Mouse (Mus musculus) limb, embryonic 14.5 days (tissue): ENCODE results near the gene Prtn3. TPM values are rescaled to one million over a fixed set of nuclear protein-coding genes. Genes with fewer than 3 reads are reported as not detected.

Experiments used
- ATAC-seq: fragments of 200-750 bp; cut with Nextera tagmentation; 2 replicates; pipeline ENCODE4 v1.8.0; 2017; ENCODE audit warnings: low read depth, moderate number of reproducible peaks, moderate TSS enrichment; ENCODE audit not compliant: low FRiP score
- DNase-seq: peaks from one replicate; pipeline ENCODE4 v3.0.0-alpha.2; 2015; ENCODE audit warnings: low spot score
- H3K27ac ChIP-seq: fragments of 300-500 bp; sonication (generic); replicated peaks from 2 replicates; pipeline ENCODE4 v1.5.1; 2014; ENCODE audit warnings: low read depth, mild to moderate bottlenecking, low read length, moderate library complexity, mixed read lengths
- H3K27me3 ChIP-seq: fragments of 300-500 bp; sonication (generic); 2 replicates; pipeline ENCODE4 v1.6.1; 2014; ENCODE audit warnings: low read length, mixed read lengths; ENCODE audit not compliant: control insufficient read depth, insufficient read depth
- H3K36me3 ChIP-seq: fragments of 300-500 bp; sonication (generic); 2 replicates; pipeline ENCODE4 v1.6.1; 2014; ENCODE audit warnings: mild to moderate bottlenecking, low read length, moderate library complexity, mixed read lengths; ENCODE audit not compliant: control insufficient read depth, insufficient read depth
- H3K4me1 ChIP-seq: fragments of 300-500 bp; sonication (generic); 2 replicates; pipeline ENCODE4 v1.6.1; 2014; ENCODE audit warnings: antibody characterized with exemption, low read length, mixed read lengths; ENCODE audit not compliant: control insufficient read depth, insufficient read depth
- H3K4me2 ChIP-seq: fragments of 300-500 bp; sonication (generic); replicated peaks from 2 replicates; pipeline ENCODE4 v1.6.1; 2014; ENCODE audit warnings: low read depth, mild to moderate bottlenecking, low read length, moderate library complexity; ENCODE audit not compliant: severe bottlenecking
- H3K4me3 ChIP-seq: fragments of 300-500 bp; sonication (generic); replicated peaks from 2 replicates; pipeline ENCODE4 v1.5.1; 2014; ENCODE audit warnings: low read length
- H3K9ac ChIP-seq: fragments of 300-500 bp; sonication (generic); 2 replicates; pipeline ENCODE4 v1.6.1; 2014; ENCODE audit warnings: mild to moderate bottlenecking, low read depth, low read length, moderate library complexity; ENCODE audit not compliant: severe bottlenecking
- H3K9me3 ChIP-seq: fragments of 300-500 bp; sonication (generic); 2 replicates; pipeline ENCODE4 v1.6.1; 2016; ENCODE audit warnings: low read length; ENCODE audit not compliant: control insufficient read depth
- POLR2A ChIP-seq: fragments of 200-500 bp; IDR thresholded peaks from 2 replicates; pipeline ENCODE4 v1.8.0; 2012; ENCODE audit warnings: inconsistent platforms, mild to moderate bottlenecking, moderate library complexity, borderline replicate concordance; ENCODE audit not compliant: insufficient read depth, insufficient read length; ENCODE audit errors: extremely low read depth
- WGBS: fragments of 180-500 bp; shearing (Covaris S2); extraction: QIAGEN DNeasy Blood & Tissue Kit; methylation state at CpG from one replicate; pipeline ENCODE4 v1.1.7; 2014; 5-methylcytosine and 5-hydroxymethylcytosine counted together
- polyA plus RNA-seq, 2 experiments: library from polyadenylated mRNA; depleted of rRNA in 1 of 2; stranded (reverse) in 1 of 2; unstranded in 1 of 2; fragments of >200 nt; fragmentation: Nextera tagmentation in 1 of 2; extraction: Ambion mirVana in 1 of 2; gene quantifications; 2 replicates each; pipeline versions ENCODE4 v1.2.1 to v1.2.3; 2012 to 2014

Prtn3 gene
- polyA plus RNA-seq, 2 experiments = 5.9 to 10.3 TPM

- Histone ChIP-seq H3K4me2 (no peak overlapping the region), H3K27me3 (peaks cover 20% of the 10 kb centered on the region)
- WGBS = 80% methylated on average over 9 of the region's 11 CpGs
These were observed 40.1 kb downstream of the Prtn3 start for GRCm38 (mm10) chr10:79914131-79914947.

GRCm38 (mm10) chr10:79914948-79915596 lies 40.8 kb downstream of the Prtn3 start:
- WGBS = 71% methylated on average over 7 of the region's 7 CpGs
- Histone ChIP-seq H3K27me3 (peaks cover 27% of the 10 kb centered on the region), H3K36me3 (peaks cover 32% of the 10 kb centered on the region), H3K27ac (no peak overlapping the region), H3K4me1 (peaks cover 8% of the 10 kb centered on the region), H3K4me2 (peak overlapping the region; percentile 90; the same call in 1 of the 2 replicates), H3K9me3 (no peaks in the 10 kb centered on the region), H3K9ac (peak overlapping the region; percentile 28; the same call in 1 of the 2 replicates), H3K4me3 (peak overlapping the region; percentile 71; the same call in 1 of the 2 replicates)
- no peak for ATAC-seq
- TF ChIP-seq POLR2A = no peak
- DNase-seq = no peak

More at GRCm38 (mm10) chr10:79914131-79914947, 40.1 kb downstream of the Prtn3 start:
- DNase-seq (no peak), ATAC-seq (no peak)
- no peak overlapping the region for H3K27ac ChIP-seq
- H3K4me1 ChIP-seq = peaks cover 8% of the 10 kb centered on the region
- peaks cover 32% of the 10 kb centered on the region for H3K36me3 ChIP-seq
- TF ChIP-seq POLR2A = no peak
- no peaks in the 10 kb centered on the region for H3K9me3 ChIP-seq
- no peak overlapping the region for H3K4me3 ChIP-seq
- peak overlapping the region; percentile 28; the same call in 1 of the 2 replicates for H3K9ac ChIP-seq

GRCm38 (mm10) chr10:79916081-79916480 lies 41.8 kb downstream of the Prtn3 start:
- ATAC-seq = no peak
- peaks cover 13% of the 10 kb centered on the region for H3K4me1 ChIP-seq

DNA sequence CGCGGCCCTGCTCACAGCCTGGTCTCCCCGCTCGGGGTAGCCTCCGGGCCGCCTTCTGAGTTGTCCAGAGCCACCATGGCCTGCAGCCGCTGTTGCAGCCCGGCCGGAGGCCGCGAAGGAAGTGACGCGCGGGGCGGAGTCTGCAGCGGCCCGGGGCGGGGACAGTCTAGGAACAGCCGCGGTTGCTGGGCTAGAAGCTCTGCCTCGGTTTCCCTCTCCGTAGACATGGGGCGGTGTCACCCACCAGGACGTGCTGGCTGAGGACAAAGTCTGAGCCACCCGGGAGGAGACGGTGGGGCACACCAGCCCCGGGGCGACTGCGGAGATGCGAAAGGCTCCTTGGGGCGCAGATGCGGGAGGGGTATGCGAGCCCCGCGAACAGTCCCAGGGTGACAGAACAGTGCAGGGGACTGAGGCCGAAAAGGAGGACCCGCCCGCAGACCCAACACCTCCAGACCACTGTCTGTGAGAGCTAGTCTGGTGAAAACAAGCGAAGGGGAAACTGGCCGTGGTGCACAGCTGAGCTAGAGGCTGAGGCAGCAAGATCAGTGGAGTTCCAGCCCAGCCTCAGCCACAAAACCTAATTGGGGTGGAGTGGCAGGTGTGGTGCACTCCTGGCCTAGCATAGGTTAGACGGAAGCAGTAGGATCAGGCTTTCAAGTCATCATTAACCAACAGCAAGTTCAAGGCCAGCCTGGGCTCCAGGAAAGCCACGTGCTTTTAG lies 42.7 kb downstream of the Prtn3 start, which contains the start of gene Kiss1r:
Gene Kiss1r (plus strand): TSS at position 164 of the 724 bp plus-strand sequence.
- peak within 1 kb of the TSS; percentile 71 for H3K4me3 ChIP-seq
- peak within 1 kb of the TSS; percentile 90 for H3K4me2 ChIP-seq
- DNase-seq = peak; percentile 69
- peaks cover 19% of the 10 kb centered on the region for H3K4me1 ChIP-seq
- H3K27me3 ChIP-seq = peaks cover 46% of the 10 kb centered on the region
- 2% methylated on average over 33 of the region's 42 CpGs for WGBS
- H3K27ac ChIP-seq = 0 out of 2 replicates have a peak within 1 kb of the TSS, but pooled peaks have one; percentile 57
- no peaks in the 10 kb centered on the region for H3K9me3 ChIP-seq
- H3K36me3 ChIP-seq = peaks cover 15% of the 10 kb centered on the region; the same call in 1 of the 2 replicates
- 0 out of 2 replicates have a peak, but pooled peaks have one; percentile 85 for TF ChIP-seq POLR2A
- peak within 1 kb of the TSS; percentile 90 for H3K9ac ChIP-seq
- ATAC-seq = peak; percentile 88

More at GRCm38 (mm10) chr10:79916081-79916480, 41.8 kb downstream of the Prtn3 start:
- Histone ChIP-seq H3K36me3 (peaks cover 24% of the 10 kb centered on the region), H3K9ac (peak overlapping the region; percentile 90), H3K9me3 (no peaks in the 10 kb centered on the region), H3K27ac (no peak overlapping the region), H3K27me3 (peaks cover 37% of the 10 kb centered on the region), H3K4me3 (peak overlapping the region; percentile 71), H3K4me2 (peak overlapping the region; percentile 90)
- WGBS = 5% methylated on average over 8 of the region's 8 CpGs
- no peak for TF ChIP-seq POLR2A
- DNase-seq = no peak
